Mouse (Mus musculus) forebrain, embryonic 15.5 days (tissue): ENCODE results near the gene Opcml. TPM values are rescaled to one million over a fixed set of nuclear protein-coding genes. Genes with fewer than 3 reads are reported as not detected.

Experiments used
- ATAC-seq: fragments of 200-750 bp; cut with Nextera tagmentation; replicated peaks from 2 replicates; pipeline ENCODE4 v1.8.0; 2017; ENCODE audit warnings: mild to moderate bottlenecking, moderate TSS enrichment, moderate library complexity
- H3K27ac ChIP-seq: fragments of 300-500 bp; sonication (generic); replicated peaks from 2 replicates; pipeline ENCODE4 v1.5.1; 2015; ENCODE audit warnings: mild to moderate bottlenecking, inconsistent platforms
- H3K27me3 ChIP-seq: fragments of 300-500 bp; sonication (generic); 2 replicates; pipeline ENCODE4 v1.6.1; 2015; ENCODE audit warnings: inconsistent platforms
- H3K36me3 ChIP-seq: fragments of 300-500 bp; sonication (generic); 2 replicates; pipeline ENCODE4 v1.6.1; 2015; ENCODE audit warnings: mild to moderate bottlenecking, inconsistent platforms
- H3K4me1 ChIP-seq: fragments of 300-500 bp; sonication (generic); 2 replicates; pipeline ENCODE4 v1.6.1; 2015; ENCODE audit warnings: inconsistent platforms
- H3K4me2 ChIP-seq: fragments of 300-500 bp; sonication (generic); replicated peaks from 2 replicates; pipeline ENCODE4 v1.6.1; 2015; ENCODE audit warnings: mild to moderate bottlenecking, inconsistent platforms
- H3K4me3 ChIP-seq: fragments of 300-500 bp; sonication (generic); 2 replicates; pipeline ENCODE4 v1.5.1; 2015; ENCODE audit warnings: mild to moderate bottlenecking, inconsistent platforms
- H3K9ac ChIP-seq: fragments of 300-500 bp; sonication (generic); replicated peaks from 2 replicates; pipeline ENCODE4 v1.6.1; 2015; ENCODE audit warnings: mild to moderate bottlenecking, inconsistent platforms
- H3K9me3 ChIP-seq: fragments of 300-500 bp; sonication (generic); 2 replicates; pipeline ENCODE4 v1.6.1; 2016; ENCODE audit warnings: inconsistent platforms
- WGBS: fragments of 180-500 bp; shearing (Covaris S2); methylation state at CpG from one replicate; pipeline ENCODE4 v1.1.7; 2015; ENCODE audit warnings: mixed read lengths; 5-methylcytosine and 5-hydroxymethylcytosine counted together
- polyA plus RNA-seq: library from polyadenylated mRNA; unstranded; fragments of >200 nt; fragmentation: Nextera tagmentation; extraction: Ambion mirVana; gene quantifications from 2 replicates; pipeline ENCODE4 v1.2.1, GENCODE M21; 2015

Gene Opcml
- polyA plus RNA-seq, 1 experiment from 2014 or later: 54.4 TPM

DNA sequence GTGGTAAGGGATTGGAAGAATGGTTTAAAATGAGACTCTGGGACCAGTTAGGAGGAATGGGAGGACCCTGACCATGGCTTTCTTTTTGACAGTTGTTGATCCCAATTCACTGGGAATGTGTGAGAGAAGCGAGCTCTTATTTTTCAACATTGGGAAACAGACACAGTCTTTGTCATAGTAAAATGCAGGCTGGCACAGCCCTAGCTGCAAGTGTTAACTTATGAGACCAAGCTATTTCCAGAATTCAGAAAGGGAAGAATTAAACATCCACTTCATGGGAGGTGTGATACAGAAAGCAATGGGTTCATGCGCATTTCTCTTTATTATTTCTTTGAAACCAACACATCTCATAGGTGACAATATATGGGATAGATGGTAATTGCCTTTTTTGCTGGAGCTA, 947.4 kb downstream of the Opcml start:
- Histone ChIP-seq H3K4me1 (peaks cover 15% of the 10 kb centered on the region), H3K27ac (peak overlapping the region; percentile 74), H3K27me3 (no peaks in the 10 kb centered on the region), H3K4me2 (no peak overlapping the region), H3K9me3 (no peaks in the 10 kb centered on the region), H3K9ac (no peak overlapping the region), H3K36me3 (no peaks in the 10 kb centered on the region), H3K4me3 (no peak overlapping the region)
- peak; percentile 38 for ATAC-seq
- WGBS: 62% methylated on average over 2 of the region's 2 CpGs

DNA sequence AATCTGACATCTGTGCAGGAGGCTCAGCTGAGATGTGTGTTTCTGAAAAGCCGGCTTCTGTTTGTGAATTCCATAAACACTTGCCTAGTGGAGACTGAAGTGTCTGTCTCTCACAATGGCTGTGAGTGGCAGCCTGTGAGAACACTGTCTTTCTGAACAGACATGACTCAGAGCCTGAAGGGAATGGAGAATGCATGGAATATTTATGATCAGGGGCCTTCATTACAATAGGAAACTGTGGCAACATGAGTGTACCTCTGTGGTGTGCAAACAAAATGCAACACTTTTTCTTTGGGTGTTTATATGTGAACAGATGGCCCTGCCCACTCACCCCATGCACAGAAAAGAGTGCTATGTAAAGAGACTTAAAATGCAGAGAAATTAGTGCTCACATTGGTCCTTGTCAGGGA, 947.9 kb downstream of the Opcml start:
- peak; percentile 78 for ATAC-seq
- H3K4me1 ChIP-seq: peaks cover 15% of the 10 kb centered on the region
- peak overlapping the region; percentile 74 for H3K27ac ChIP-seq
- no peaks in the 10 kb centered on the region for H3K9me3 ChIP-seq
- H3K27me3 ChIP-seq: no peaks in the 10 kb centered on the region
- no peaks in the 10 kb centered on the region for H3K36me3 ChIP-seq
- H3K9ac ChIP-seq: no peak overlapping the region
- no peak overlapping the region for H3K4me3 ChIP-seq
- no peak overlapping the region for H3K4me2 ChIP-seq
- WGBS: 24% methylated on average over 1 of the region's 1 CpGs

DNA sequence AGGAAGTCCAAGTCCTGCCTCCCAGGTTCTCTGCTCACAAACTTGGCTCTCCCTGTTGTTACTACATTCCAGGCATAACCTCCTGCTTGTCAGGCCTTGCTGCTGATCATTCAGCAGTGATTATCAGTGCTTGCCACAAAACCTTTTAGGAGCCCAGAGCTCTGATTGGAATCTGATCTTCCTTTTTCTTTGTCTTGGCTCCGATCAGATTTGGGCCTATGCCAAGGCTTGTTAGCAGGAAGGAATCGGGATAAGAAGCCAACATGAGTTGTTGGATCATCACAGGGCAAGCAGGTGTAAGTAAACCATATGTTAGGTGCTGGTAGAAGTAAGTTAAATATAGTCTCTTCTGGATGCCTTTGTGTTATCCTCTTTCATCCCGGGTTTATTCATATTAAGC, 954.2 kb downstream of the Opcml start:
- no peaks in the 10 kb centered on the region for H3K27me3 ChIP-seq
- H3K27ac ChIP-seq: no peak overlapping the region
- H3K4me1 ChIP-seq: peaks cover 3% of the 10 kb centered on the region; the same call in 1 of the 2 replicates
- no peak overlapping the region for H3K4me3 ChIP-seq
- no peak for ATAC-seq
- H3K36me3 ChIP-seq: no peaks in the 10 kb centered on the region
- H3K9me3 ChIP-seq: no peaks in the 10 kb centered on the region
- WGBS: 46% methylated on average over 3 of the region's 3 CpGs
- H3K4me2 ChIP-seq: no peak overlapping the region
- no peak overlapping the region for H3K9ac ChIP-seq

DNA sequence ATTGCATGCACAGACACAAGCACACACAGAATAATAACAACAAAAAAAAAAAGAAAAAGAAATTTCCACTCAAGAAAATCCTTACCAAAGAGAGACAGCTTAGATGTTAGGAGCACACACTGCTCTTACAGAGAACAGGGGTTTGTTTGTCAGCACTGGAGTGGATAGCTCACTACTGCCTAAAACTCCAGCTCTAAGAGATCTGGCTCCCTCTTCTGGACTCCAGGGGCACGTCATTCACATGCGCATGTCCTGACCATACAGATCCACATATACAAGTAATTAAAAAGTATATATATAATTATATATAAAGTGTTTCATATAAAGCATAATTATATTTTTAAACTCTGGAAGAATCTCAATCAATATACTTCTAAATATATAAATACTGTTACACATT, 958.3 kb downstream of the Opcml start:
- Histone ChIP-seq H3K36me3 (no peaks in the 10 kb centered on the region), H3K4me2 (no peak overlapping the region), H3K9ac (no peak overlapping the region), H3K27ac (no peak overlapping the region), H3K9me3 (no peaks in the 10 kb centered on the region), H3K4me1 (peaks cover 3% of the 10 kb centered on the region; the same call in 1 of the 2 replicates), H3K27me3 (no peaks in the 10 kb centered on the region), H3K4me3 (no peak overlapping the region)
- no peak for ATAC-seq
- 70% methylated on average over 2 of the region's 2 CpGs for WGBS

DNA sequence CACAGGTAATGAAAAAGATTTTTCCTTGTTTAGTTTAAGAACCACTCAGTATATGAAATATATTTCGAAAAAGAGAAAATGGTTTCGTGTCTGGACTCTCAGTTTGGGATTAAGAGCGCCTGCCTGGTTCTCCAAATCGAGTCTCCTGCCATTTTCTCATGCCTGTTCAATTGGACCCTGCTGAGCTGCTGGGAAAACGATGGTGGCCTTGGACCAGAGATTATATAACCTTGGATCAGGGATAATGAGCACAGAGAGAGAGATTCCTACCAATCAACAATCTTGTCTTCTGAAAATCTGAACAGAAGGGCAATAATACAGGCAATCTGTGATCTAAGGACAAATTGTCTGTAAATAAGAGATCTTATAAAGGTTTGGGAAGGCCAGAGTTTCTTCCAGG, 962.3 kb downstream of the Opcml start:
- no peak overlapping the region for H3K27ac ChIP-seq
- no peaks in the 10 kb centered on the region for H3K9me3 ChIP-seq
- no peaks in the 10 kb centered on the region for H3K27me3 ChIP-seq
- H3K4me1 ChIP-seq: no peaks in the 10 kb centered on the region
- ATAC-seq: no peak
- H3K9ac ChIP-seq: no peak overlapping the region
- no peaks in the 10 kb centered on the region for H3K36me3 ChIP-seq
- H3K4me3 ChIP-seq: no peak overlapping the region
- H3K4me2 ChIP-seq: no peak overlapping the region
- WGBS: 47% methylated on average over 5 of the region's 5 CpGs

DNA sequence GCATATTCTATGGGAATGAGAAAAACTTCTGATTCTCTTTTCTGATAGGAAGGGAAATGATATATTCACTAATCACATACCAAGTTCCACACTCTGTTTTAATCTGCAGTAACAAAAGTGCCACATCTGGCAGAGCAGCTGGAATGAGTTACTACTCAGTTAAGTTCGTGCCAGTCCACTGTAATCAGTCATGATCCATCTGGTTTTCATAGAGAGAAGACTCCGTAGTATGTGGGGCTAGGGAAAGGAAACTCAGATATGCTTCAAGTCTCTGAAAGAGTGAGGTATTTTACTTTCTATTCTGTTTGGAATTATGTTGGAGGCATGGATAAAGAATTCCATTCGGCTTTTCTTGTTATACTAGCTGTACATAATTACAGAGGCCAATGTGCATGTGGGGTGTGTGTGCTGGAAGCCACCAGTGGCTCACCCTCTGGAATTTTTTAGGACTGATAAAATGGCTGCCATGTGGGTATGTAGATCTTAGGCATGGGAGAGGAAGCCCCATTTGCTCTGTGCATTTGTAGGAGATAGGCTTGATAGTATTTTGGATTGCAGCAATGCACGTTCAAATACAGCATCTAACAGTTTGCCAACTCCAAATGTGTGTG, 966.4 kb downstream of the Opcml start:
- Histone ChIP-seq H3K4me3 (no peak overlapping the region), H3K4me2 (no peak overlapping the region), H3K27ac (no peak overlapping the region), H3K9me3 (no peaks in the 10 kb centered on the region), H3K36me3 (no peaks in the 10 kb centered on the region), H3K27me3 (no peaks in the 10 kb centered on the region), H3K9ac (no peak overlapping the region), H3K4me1 (no peaks in the 10 kb centered on the region)
- WGBS: 84% methylated on average over 4 of the region's 4 CpGs
- no peak for ATAC-seq

DNA sequence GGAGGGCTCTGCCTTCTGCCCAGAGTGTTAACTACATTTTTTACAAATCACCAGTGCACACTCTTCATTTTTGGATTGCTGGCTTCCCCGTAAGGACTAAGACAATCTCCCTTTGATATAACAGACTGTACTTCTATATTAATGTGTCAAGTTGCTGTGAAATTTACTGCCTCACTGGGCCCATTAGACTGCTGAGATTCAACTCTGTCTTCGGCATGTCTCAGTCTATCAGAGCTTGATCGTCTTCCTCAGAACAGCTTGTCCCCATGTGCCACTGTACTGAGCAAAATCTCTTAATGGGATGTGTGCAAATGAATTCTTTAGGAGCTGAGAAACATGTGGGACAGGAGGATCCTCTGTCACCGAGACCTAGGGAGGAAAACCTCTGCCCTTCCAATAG, 970.9 kb downstream of the Opcml start:
- peaks cover 8% of the 10 kb centered on the region for H3K4me1 ChIP-seq
- no peak overlapping the region for H3K4me3 ChIP-seq
- no peak overlapping the region for H3K4me2 ChIP-seq
- no peaks in the 10 kb centered on the region for H3K36me3 ChIP-seq
- H3K9ac ChIP-seq: no peak overlapping the region
- no peaks in the 10 kb centered on the region for H3K9me3 ChIP-seq
- H3K27ac ChIP-seq: no peak overlapping the region
- H3K27me3 ChIP-seq: no peaks in the 10 kb centered on the region
- ATAC-seq: no peak
- WGBS: 74% methylated on average over 4 of the region's 4 CpGs

DNA sequence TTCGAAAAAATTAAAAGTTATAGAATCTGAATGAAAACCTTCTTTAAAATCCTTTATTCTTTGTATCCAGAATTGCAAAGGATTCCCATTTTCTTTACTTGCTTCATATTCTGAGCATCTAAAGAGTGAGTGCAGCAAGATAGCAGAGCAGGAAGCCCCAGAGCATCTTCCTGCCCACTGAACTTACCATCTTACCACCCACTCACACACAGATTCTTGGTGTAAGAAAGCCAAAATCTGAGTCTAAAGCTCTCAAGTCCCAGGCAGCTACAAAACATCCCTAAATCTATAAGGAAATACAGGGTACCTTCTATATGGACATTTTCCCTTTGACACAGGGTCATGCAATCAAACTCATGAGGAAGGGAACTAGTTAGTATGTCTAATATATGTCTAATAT, 973.6 kb downstream of the Opcml start:
- WGBS: 89% methylated on average over 1 of the region's 1 CpGs
- Histone ChIP-seq H3K4me3 (no peak overlapping the region), H3K36me3 (no peaks in the 10 kb centered on the region), H3K9me3 (no peaks in the 10 kb centered on the region), H3K27ac (no peak overlapping the region), H3K27me3 (no peaks in the 10 kb centered on the region), H3K4me1 (peaks cover 8% of the 10 kb centered on the region), H3K4me2 (no peak overlapping the region), H3K9ac (no peak overlapping the region)
- no peak for ATAC-seq

DNA sequence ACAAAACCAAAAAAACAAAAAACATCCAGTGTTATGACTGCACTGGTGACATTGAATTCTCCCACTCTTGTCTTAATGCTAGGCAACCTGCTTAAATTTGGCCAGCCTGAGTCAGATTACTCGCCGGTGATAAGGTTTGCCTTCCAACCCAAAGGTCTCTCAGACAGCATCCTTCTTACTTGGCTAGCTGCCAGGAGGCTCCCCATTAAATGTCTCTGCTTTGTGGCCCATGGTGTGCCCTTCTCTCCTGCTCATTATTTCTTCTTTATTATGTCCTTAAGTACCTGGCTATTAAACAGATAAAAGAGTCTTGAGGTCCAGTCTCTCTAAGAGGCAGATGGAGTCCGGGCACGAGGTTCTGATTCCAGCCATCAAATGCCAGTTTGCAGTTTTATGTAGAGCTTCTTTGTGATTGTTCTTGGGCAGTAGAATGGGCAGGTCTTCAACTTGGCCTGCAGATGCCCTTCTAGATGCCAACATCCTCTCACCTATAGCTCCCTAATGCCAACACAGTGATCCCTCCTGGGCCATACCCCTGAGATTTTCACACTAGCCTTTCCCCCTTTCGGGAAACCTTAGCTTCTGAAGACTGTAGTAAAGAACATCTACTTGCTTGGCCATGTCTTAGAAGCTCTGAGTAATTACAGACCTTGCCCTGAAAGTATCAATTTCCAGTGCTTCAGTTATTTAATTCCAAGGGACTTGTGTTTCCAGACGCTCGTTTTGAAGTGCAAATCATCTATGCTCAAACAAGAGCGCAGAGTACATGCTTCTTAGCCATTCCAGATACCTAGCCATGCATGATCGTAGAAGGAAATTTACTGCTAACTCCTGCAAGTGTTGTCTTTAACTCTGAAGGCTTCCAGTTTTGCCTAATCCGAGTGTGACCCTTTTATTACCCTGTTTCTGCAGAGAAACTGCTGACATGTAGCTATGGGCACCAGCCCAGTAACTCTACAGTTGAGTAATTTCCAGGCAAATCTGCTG, 986.2 kb downstream of the Opcml start:
- H3K27me3 ChIP-seq: no peaks in the 10 kb centered on the region
- no peak overlapping the region for H3K4me3 ChIP-seq
- 54% methylated on average over 10 of the region's 10 CpGs for WGBS
- H3K27ac ChIP-seq: no peak overlapping the region
- ATAC-seq: no peak
- H3K9me3 ChIP-seq: no peaks in the 10 kb centered on the region
- no peak overlapping the region for H3K4me2 ChIP-seq
- H3K36me3 ChIP-seq: no peaks in the 10 kb centered on the region
- no peaks in the 10 kb centered on the region for H3K4me1 ChIP-seq
- no peak overlapping the region for H3K9ac ChIP-seq

DNA sequence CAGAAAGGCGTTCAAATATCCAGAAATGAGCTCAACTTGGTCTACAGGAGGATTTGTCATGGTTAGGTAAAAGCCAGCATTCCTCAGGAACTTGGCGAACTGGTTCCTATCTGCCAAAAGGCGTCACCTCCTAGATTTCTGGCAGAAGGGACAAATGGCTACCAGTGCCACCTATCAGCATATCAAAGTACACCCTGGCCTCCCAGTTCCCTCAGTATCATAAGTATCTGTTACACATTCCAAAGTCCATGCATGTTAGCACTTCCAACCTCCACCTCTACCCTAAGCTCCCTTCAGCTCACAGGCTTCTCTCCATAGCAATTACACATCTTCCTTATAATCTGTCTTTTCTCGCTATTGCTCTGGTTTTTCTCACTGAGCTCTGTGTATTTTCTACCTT, 993.3 kb downstream of the Opcml start:
- Histone ChIP-seq H3K9me3 (no peaks in the 10 kb centered on the region), H3K4me1 (no peaks in the 10 kb centered on the region), H3K4me3 (no peak overlapping the region), H3K27me3 (no peaks in the 10 kb centered on the region), H3K9ac (no peak overlapping the region), H3K4me2 (no peak overlapping the region), H3K36me3 (no peaks in the 10 kb centered on the region), H3K27ac (no peak overlapping the region)
- ATAC-seq: no peak
- 80% methylated on average over 4 of the region's 4 CpGs for WGBS

DNA sequence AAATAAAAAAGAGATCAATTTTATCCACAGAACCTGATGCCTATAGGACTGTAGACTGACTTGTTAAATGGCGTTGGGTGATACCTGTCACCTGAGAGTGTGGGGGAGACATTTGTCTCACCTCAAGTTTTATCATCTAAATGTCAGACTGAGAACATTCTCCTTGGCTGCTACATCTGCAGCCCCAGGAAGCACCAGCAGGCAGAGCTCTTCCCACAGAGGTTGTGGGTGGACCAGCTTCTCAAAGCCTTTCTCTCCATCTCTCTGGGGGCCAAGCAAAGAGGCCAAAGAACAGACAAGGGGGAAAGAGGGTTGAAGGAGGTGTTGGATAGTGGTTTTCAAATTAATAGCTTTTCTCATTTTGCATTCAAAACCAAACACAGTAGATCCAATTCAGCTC, 998.9 kb downstream of the Opcml start:
- no peak overlapping the region for H3K4me3 ChIP-seq
- H3K9me3 ChIP-seq: no peaks in the 10 kb centered on the region
- no peaks in the 10 kb centered on the region for H3K36me3 ChIP-seq
- no peaks in the 10 kb centered on the region for H3K27me3 ChIP-seq
- no peak overlapping the region for H3K9ac ChIP-seq
- H3K4me1 ChIP-seq: no peaks in the 10 kb centered on the region
- no peak overlapping the region for H3K4me2 ChIP-seq
- no peak for ATAC-seq
- no peak overlapping the region for H3K27ac ChIP-seq
- WGBS: 95% methylated on average over 1 of the region's 1 CpGs

DNA sequence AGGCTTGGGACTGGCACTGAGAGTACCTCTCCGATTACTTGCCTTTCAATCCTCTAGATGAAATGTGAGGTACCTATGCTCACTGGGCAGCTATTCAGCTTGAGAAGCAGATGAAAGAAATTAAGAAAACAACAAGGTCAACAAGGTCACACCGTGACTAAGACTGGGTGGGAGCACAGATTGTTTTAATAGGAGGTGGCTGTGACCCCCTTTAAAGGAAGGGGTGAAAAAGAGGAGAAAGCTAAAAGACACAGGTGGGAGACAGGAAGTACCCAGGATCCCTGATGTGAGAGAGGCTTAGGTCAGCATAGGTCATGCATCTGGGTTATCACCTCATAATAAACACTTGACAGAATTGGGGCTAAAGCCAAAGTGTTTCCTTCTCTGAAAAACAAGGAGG, 1009.5 kb downstream of the Opcml start:
- ATAC-seq: no peak
- WGBS: 19% methylated on average over 2 of the region's 2 CpGs

More for the DNA sequence above, 1009.5 kb downstream of the Opcml start:
- no peaks in the 10 kb centered on the region for H3K9me3 ChIP-seq
- H3K9ac ChIP-seq: no peak overlapping the region
- no peak overlapping the region for H3K4me2 ChIP-seq
- no peak overlapping the region for H3K4me3 ChIP-seq
- no peaks in the 10 kb centered on the region for H3K4me1 ChIP-seq
- H3K27me3 ChIP-seq: no peaks in the 10 kb centered on the region
- H3K36me3 ChIP-seq: no peaks in the 10 kb centered on the region
- no peak overlapping the region for H3K27ac ChIP-seq
